Mouse (Mus musculus) liver, embryonic 15.5 days (tissue): Measurements from ENCODE around the gene Sprr3. TPM values are rescaled to one million over a fixed set of nuclear protein-coding genes. Genes with fewer than 3 reads are reported as not detected.

Experiments
- ATAC-seq: fragments of 200-750 bp; cut with Nextera tagmentation; 2 replicates; pipeline ENCODE4 v1.8.0; 2017; ENCODE audit warnings: moderate number of reproducible peaks, mild to moderate bottlenecking, moderate library complexity; ENCODE audit not compliant: insufficient read depth
- H3K27ac ChIP-seq: fragments of 300-500 bp; sonication (generic); replicated peaks from 2 replicates; pipeline ENCODE4 v1.5.1; 2015; ENCODE audit warnings: mild to moderate bottlenecking, inconsistent platforms
- H3K27me3 ChIP-seq: fragments of 300-500 bp; sonication (generic); 2 replicates; pipeline ENCODE4 v1.6.1; 2015; ENCODE audit warnings: mild to moderate bottlenecking, inconsistent platforms
- H3K36me3 ChIP-seq: fragments of 300-500 bp; sonication (generic); replicated peaks from 2 replicates; pipeline ENCODE4 v1.6.1; 2015; ENCODE audit warnings: moderate library complexity, mild to moderate bottlenecking, inconsistent platforms
- H3K4me1 ChIP-seq: fragments of 300-500 bp; sonication (generic); replicated peaks from 2 replicates; pipeline ENCODE4 v1.6.1; 2015; ENCODE audit warnings: inconsistent platforms
- H3K4me2 ChIP-seq: fragments of 300-500 bp; sonication (generic); 2 replicates; pipeline ENCODE4 v1.6.1; 2015; ENCODE audit warnings: moderate library complexity, mild to moderate bottlenecking, inconsistent platforms
- H3K4me3 ChIP-seq: fragments of 300-500 bp; sonication (generic); replicated peaks from 2 replicates; pipeline ENCODE4 v1.5.1; 2015; ENCODE audit warnings: mild to moderate bottlenecking, inconsistent platforms
- H3K9ac ChIP-seq: fragments of 300-500 bp; sonication (generic); 2 replicates; pipeline ENCODE4 v1.6.1; 2015; ENCODE audit warnings: moderate library complexity, mild to moderate bottlenecking, inconsistent platforms
- H3K9me3 ChIP-seq: fragments of 300-500 bp; sonication (generic); replicated peaks from 2 replicates; pipeline ENCODE4 v1.6.1; 2016; ENCODE audit warnings: inconsistent platforms
- WGBS: fragments of 180-500 bp; shearing (Covaris S2); methylation state at CpG from one replicate; pipeline ENCODE4 v1.1.7; 2015; ENCODE audit warnings: mixed read lengths; ENCODE audit not compliant: insufficient replicate concordance; 5-methylcytosine and 5-hydroxymethylcytosine counted together
- polyA plus RNA-seq: library from polyadenylated mRNA; unstranded; fragments of >200 nt; fragmentation: Nextera tagmentation; extraction: Ambion mirVana; gene quantifications from 2 replicates; pipeline ENCODE4 v1.2.1, GENCODE M21; 2015

Sprr3 gene
- polyA plus RNA-seq, 1 experiment from 2014 or later: not detected

DNA sequence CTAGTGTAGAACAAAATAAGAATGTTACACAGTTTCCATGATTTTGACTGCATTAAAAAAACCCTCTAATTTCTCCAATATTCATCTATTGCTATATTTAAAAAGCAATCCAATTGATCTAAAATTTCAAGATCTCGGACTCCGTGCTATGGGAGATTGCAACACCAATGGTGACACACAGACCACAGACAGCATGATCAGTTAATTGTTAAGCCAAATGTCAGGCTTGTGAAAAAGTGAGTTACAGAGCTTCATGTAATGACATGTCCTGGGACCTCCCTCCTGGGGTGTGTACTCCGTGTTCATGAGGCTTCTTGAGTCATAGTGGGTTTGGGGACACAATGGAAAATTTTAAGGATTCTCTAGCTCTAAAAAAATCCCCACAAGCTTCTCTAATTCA, 18.3 kb downstream of the Sprr3 start:
- H3K27me3 ChIP-seq: no peaks in the 10 kb centered on the region
- H3K4me1 ChIP-seq: no peaks in the 10 kb centered on the region
- H3K9ac ChIP-seq: no peak overlapping the region
- H3K4me2 ChIP-seq: no peak overlapping the region
- H3K36me3 ChIP-seq: no peaks in the 10 kb centered on the region
- no peak for ATAC-seq
- H3K9me3 ChIP-seq: no peaks in the 10 kb centered on the region
- no peak overlapping the region for H3K4me3 ChIP-seq
- H3K27ac ChIP-seq: no peak overlapping the region
- 64% methylated on average over 3 of the region's 3 CpGs for WGBS

GRCm38 (mm10) chr3:92438689-92439088, 19.8 kb downstream of the Sprr3 start, which contains the start of gene Sprr1b:
Gene Sprr1b (minus strand): TSS chr3:92438789.
- ATAC-seq: no peak
- 72% methylated on average over 3 of the region's 3 CpGs for WGBS

GRCm38 (mm10) chr3:92432282-92432681, 26.2 kb downstream of the Sprr3 start, which contains the start of gene Sprr2k:
Gene Sprr2k (plus strand): TSS chr3:92432582.
- H3K9me3 ChIP-seq: no peaks in the 10 kb centered on the region
- H3K9ac ChIP-seq: no peak within 1 kb of the TSS
- H3K27ac ChIP-seq: no peak within 1 kb of the TSS
- no peak within 1 kb of the TSS for H3K4me3 ChIP-seq
- no peak for ATAC-seq
- H3K4me1 ChIP-seq: no peaks in the 10 kb centered on the region
- no peaks in the 10 kb centered on the region for H3K36me3 ChIP-seq
- no peak within 1 kb of the TSS for H3K4me2 ChIP-seq
- WGBS: 70% methylated on average over 2 of the region's 2 CpGs
- no peaks in the 10 kb centered on the region for H3K27me3 ChIP-seq

More at GRCm38 (mm10) chr3:92438689-92439088, 19.8 kb downstream of the Sprr3 start, which contains the start of gene Sprr1b:
- Histone ChIP-seq H3K36me3 (no peaks in the 10 kb centered on the region), H3K27ac (no peak within 1 kb of the TSS), H3K9ac (no peak within 1 kb of the TSS), H3K4me3 (no peak within 1 kb of the TSS), H3K9me3 (no peaks in the 10 kb centered on the region), H3K4me1 (no peaks in the 10 kb centered on the region), H3K27me3 (no peaks in the 10 kb centered on the region), H3K4me2 (no peak within 1 kb of the TSS)

DNA sequence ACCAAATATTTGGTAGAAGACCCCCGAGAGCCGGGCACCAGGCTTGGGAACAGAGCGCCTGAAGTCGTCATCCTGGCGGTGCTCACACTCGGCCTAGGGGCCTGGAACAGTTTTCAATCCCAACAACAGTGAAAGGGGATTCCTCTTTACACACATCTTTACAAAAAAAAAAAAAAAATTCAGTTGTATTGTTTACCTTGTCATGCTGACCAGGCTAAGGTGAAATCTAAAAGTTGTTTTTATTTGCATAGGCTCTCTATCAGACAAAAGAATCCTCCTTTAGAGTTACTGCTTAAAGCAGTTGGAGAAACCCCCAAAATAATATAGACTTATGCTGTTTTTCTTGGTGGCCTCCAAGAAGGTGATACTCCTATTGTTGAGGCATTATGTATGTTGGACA, 29.2 kb downstream of the Sprr3 start, which contains the start of gene Gm9774:
Gm9774 (minus strand) TSS at position 101 of the 400 bp plus-strand sequence.
- no peak for ATAC-seq
- Histone ChIP-seq H3K4me3 (no peak within 1 kb of the TSS), H3K27me3 (no peaks in the 10 kb centered on the region), H3K9ac (no peak within 1 kb of the TSS), H3K4me1 (no peaks in the 10 kb centered on the region), H3K9me3 (no peaks in the 10 kb centered on the region), H3K27ac (no peak within 1 kb of the TSS), H3K4me2 (no peak within 1 kb of the TSS), H3K36me3 (no peaks in the 10 kb centered on the region)
- WGBS: 65% methylated on average over 6 of the region's 6 CpGs

GRCm38 (mm10) chr3:92417782-92418181, 40.7 kb downstream of the Sprr3 start, which contains the start of gene Sprr2j-ps:
Gene Sprr2j-ps (plus strand): TSS chr3:92418082.
- WGBS: 61% methylated on average over 2 of the region's 2 CpGs
- no peak for ATAC-seq

GRCm38 (mm10) chr3:92407691-92408090, 50.8 kb downstream of the Sprr3 start, which contains the start of gene Sprr2i:
Gene Sprr2i (plus strand): TSS chr3:92407991.
- Histone ChIP-seq H3K4me2 (no peak within 1 kb of the TSS), H3K36me3 (no peaks in the 10 kb centered on the region), H3K27me3 (no peaks in the 10 kb centered on the region), H3K9ac (no peak within 1 kb of the TSS), H3K9me3 (no peaks in the 10 kb centered on the region), H3K27ac (no peak within 1 kb of the TSS), H3K4me1 (no peaks in the 10 kb centered on the region), H3K4me3 (no peak within 1 kb of the TSS)
- 72% methylated on average over 2 of the region's 2 CpGs for WGBS
- ATAC-seq: no peak

More at GRCm38 (mm10) chr3:92417782-92418181, 40.7 kb downstream of the Sprr3 start, which contains the start of gene Sprr2j-ps:
- no peak within 1 kb of the TSS for H3K4me3 ChIP-seq
- H3K27ac ChIP-seq: no peak within 1 kb of the TSS
- no peak within 1 kb of the TSS for H3K4me2 ChIP-seq
- H3K9ac ChIP-seq: no peak within 1 kb of the TSS
- H3K9me3 ChIP-seq: no peaks in the 10 kb centered on the region
- H3K27me3 ChIP-seq: no peaks in the 10 kb centered on the region
- H3K36me3 ChIP-seq: no peaks in the 10 kb centered on the region
- H3K4me1 ChIP-seq: no peaks in the 10 kb centered on the region

Other genes with a start within 250 kb of the Sprr3 start
- gene Sprr2a1, start 242.9 kb downstream of the Sprr3 start, polyA plus RNA-seq: not detected in 2 replicates
- 0.30 and 0.44 TPM in 2 replicates for gene Sprr2a2, start 242.8 kb downstream of the Sprr3 start, polyA plus RNA-seq
- not detected in 2 replicates for gene Sprr2a3, start 173.3 kb downstream of the Sprr3 start, polyA plus RNA-seq
- gene Sprr2b, start 142.1 kb downstream of the Sprr3 start, polyA plus RNA-seq: not detected in 2 replicates
- not detected in 2 replicates for gene Sprr2d, start 119.6 kb downstream of the Sprr3 start, polyA plus RNA-seq
- not detected in 2 replicates for gene Sprr2e, start 106.6 kb downstream of the Sprr3 start, polyA plus RNA-seq
- not detected in 2 replicates for gene Sprr2f, start 93.5 kb downstream of the Sprr3 start, polyA plus RNA-seq
- gene Sprr2h, start 73.0 kb downstream of the Sprr3 start, polyA plus RNA-seq: not detected in 2 replicates
- not detected in 2 replicates for gene Sprr2i, start 50.7 kb downstream of the Sprr3 start, polyA plus RNA-seq
- not detected in 2 replicates for gene Sprr2j-ps, start 40.6 kb downstream of the Sprr3 start, polyA plus RNA-seq
- 2.1 and 6.5 TPM in 2 replicates for gene Gm9774, start 29.3 kb downstream of the Sprr3 start, polyA plus RNA-seq
- not detected in 2 replicates for gene Sprr2k, start 26.1 kb downstream of the Sprr3 start, polyA plus RNA-seq
- not detected in 2 replicates for gene Sprr1b, start 19.9 kb downstream of the Sprr3 start, polyA plus RNA-seq
- 0.20 and 0.22 TPM in 2 replicates for gene Sprr1a, start 27.2 kb upstream of the Sprr3 start, polyA plus RNA-seq
- gene Sprr4, start 41.8 kb upstream of the Sprr3 start, polyA plus RNA-seq: not detected in 2 replicates
- gene 2310046K23Rik, start 75.8 kb upstream of the Sprr3 start, polyA plus RNA-seq: not detected in 2 replicates
- gene Ivl, start 115.0 kb upstream of the Sprr3 start, polyA plus RNA-seq: 0.08 TPM in 1 of 2 replicates, not detected in the other
- gene Smcp, start 130.3 kb upstream of the Sprr3 start, polyA plus RNA-seq: not detected in 2 replicates
- gene 2210017I01Rik, start 148.8 kb upstream of the Sprr3 start, polyA plus RNA-seq: not detected in 2 replicates
- gene Lce6a, start 162.9 kb upstream of the Sprr3 start, polyA plus RNA-seq: 0.15 TPM in 1 of 2 replicates, not detected in the other
- not detected in 2 replicates for gene Lce1a1, start 189.6 kb upstream of the Sprr3 start, polyA plus RNA-seq
- gene Lce1b, start 198.2 kb upstream of the Sprr3 start, polyA plus RNA-seq: not detected in 2 replicates
- not detected in 2 replicates for gene Lce1a2, start 211.6 kb upstream of the Sprr3 start, polyA plus RNA-seq
- not detected in 2 replicates for gene Lce1c, start 220.5 kb upstream of the Sprr3 start, polyA plus RNA-seq
- not detected in 2 replicates for gene Lce1d, start 228.5 kb upstream of the Sprr3 start, polyA plus RNA-seq